10 mouse cellular contexts compared by ENCODE assay signal in genomic region chr2:53711213-53711612, GRCm38 (mm10).
DNase-seq lines count a peak whose midpoint lies in the region; ATAC-seq and TF ChIP-seq lines count a peak whose summit lies in the region.
"Had no signal": no experiment of that assay in that cellular context is flagged by ENCODE, and none has a peak within 500 bp of the region (broad histone marks: within the 10 kb centered on the region; RNA-seq: fewer than 3 reads in every experiment).

No protein-coding gene starts in this region.

- no peak overlapping the region for H3K9ac ChIP-seq in liver, embryonic 12.5 days
- H3K9ac ChIP-seq: embryonic facial prominence, embryonic 12.5 days; limb, embryonic 12.5 days had no signal

- no peak overlapping the region for H3ac ChIP-seq in myocyte (ENCODE audit: control insufficient read depth, insufficient read length)

- 81% methylated on average over 3 of the region's 3 CpGs for WGBS in liver, embryonic 12.5 days (ENCODE audit: insufficient replicate concordance)

- H3K36me3 ChIP-seq in myocyte (ENCODE audit: control insufficient read depth, insufficient read depth) = no peaks in the 10 kb centered on the region
- no peaks in the 10 kb centered on the region for H3K36me3 ChIP-seq in liver, embryonic 12.5 days
- H3K36me3 ChIP-seq: embryonic facial prominence, embryonic 12.5 days; limb, embryonic 12.5 days had no signal

- H3K4me1 ChIP-seq in liver, embryonic 12.5 days = no peaks in the 10 kb centered on the region
- H3K4me1 ChIP-seq: embryonic facial prominence, embryonic 12.5 days; limb, embryonic 12.5 days had no signal

- peak overlapping the region; percentile 34 for H3K4me2 ChIP-seq in myocyte (ENCODE audit: low read depth)
- no peak overlapping the region for H3K4me2 ChIP-seq in liver, embryonic 12.5 days
- H3K4me2 ChIP-seq: embryonic facial prominence, embryonic 12.5 days; limb, embryonic 12.5 days had no signal

- DNase-seq in kidney, adult 11 months = peak; percentile 37
- DNase-seq in kidney, postnatal 10 days = no peak
- DNase-seq in cerebellum, postnatal 10 days = peak; percentile 84
- peak; percentile 9 to 44 for DNase-seq in kidney, postnatal 25 days
- no peak for DNase-seq in B cell, adult 2 months
- no peak for DNase-seq in adrenal gland, postnatal 10 days

- H3K4me3 ChIP-seq in myocyte = no peak overlapping the region
- no peak overlapping the region for H3K4me3 ChIP-seq in liver, embryonic 12.5 days
- H3K4me3 ChIP-seq: embryonic facial prominence, embryonic 12.5 days; limb, embryonic 12.5 days had no signal

- TF ChIP-seq POLR2A in myocyte (IDR thresholded peaks at IDR 0.05; ENCODE audit: insufficient read length, low read depth) = no peak

- no peak overlapping the region for H3K27ac ChIP-seq in liver, embryonic 12.5 days
- H3K27ac ChIP-seq: embryonic facial prominence, embryonic 12.5 days; limb, embryonic 12.5 days had no signal

- no peaks in the 10 kb centered on the region for H3K9me3 ChIP-seq in liver, embryonic 12.5 days (replicated peaks)
- H3K9me3 ChIP-seq: embryonic facial prominence, embryonic 12.5 days; limb, embryonic 12.5 days had no signal

- no peaks in the 10 kb centered on the region for H3K27me3 ChIP-seq in myocyte (ENCODE audit: control insufficient read depth, insufficient read depth, insufficient read length)
- no peaks in the 10 kb centered on the region for H3K27me3 ChIP-seq in liver, embryonic 12.5 days (replicated peaks)
- H3K27me3 ChIP-seq: embryonic facial prominence, embryonic 12.5 days; limb, embryonic 12.5 days had no signal

- no peaks in the 10 kb centered on the region for H3K79me2 ChIP-seq in myocyte (ENCODE audit: control insufficient read depth, insufficient read depth)

- no peak for ATAC-seq in liver, embryonic 12.5 days

TF ChIP-seq in myocyte, 11 proteins besides CTCF, POLR2A, EP300 and RAD21:
- TF ChIP-seq REST (IDR thresholded peaks at IDR 0.05; ENCODE audit: insufficient read depth, insufficient read length) = no peak
- TF ChIP-seq MAX (IDR thresholded peaks at IDR 0.05; ENCODE audit: low read depth) = no peak
- TF ChIP-seq E2F4 (IDR thresholded peaks at IDR 0.05; ENCODE audit: insufficient read depth) = no peak
- TF ChIP-seq MYOD1 (IDR thresholded peaks at IDR 0.05; ENCODE audit: control insufficient read depth in 1 of 3, insufficient read length in 2 of 3, low read depth in 2 of 3) = peak in 2 of 3 experiments; percentile 23 to 67
- peak; percentile 49 for TF ChIP-seq TCF12 (IDR thresholded peaks at IDR 0.05; ENCODE audit: insufficient read depth, poor library complexity, severe bottlenecking)
- TF ChIP-seq MYOG (IDR thresholded peaks at IDR 0.05; ENCODE audit: control insufficient read depth in 1 of 3, insufficient read depth in 1 of 3, insufficient read length in 2 of 3, low read depth in 2 of 3) = peak in 2 of 3 experiments; percentile 26 to 45

Comparison
In these comparisons a context has a peak if more than half of its experiments do, and no peak if none do; other contexts are left out.
1. DNase-seq: peak in kidney, adult 11 months (single experiment), cerebellum, postnatal 10 days (2 of 2) and kidney, postnatal 25 days (2 of 2); none in kidney, postnatal 10 days (single experiment), B cell, adult 2 months (0 of 2) and adrenal gland, postnatal 10 days (single experiment).